Mouse (Mus musculus): ENCODE results near the gene Lhx8. TPM values are rescaled to one million over a fixed set of nuclear protein-coding genes. Genes with fewer than 3 reads are reported as not detected.
A peak's percentile ranks its signal among the peaks of the same experiment; 100 is the strongest.

Lhx8 gene
- polyA plus RNA-seq, 1 experiment from 2014 or later = not detected

GRCm38 (mm10) chr3:154332213-154332530 is 1.7 kb upstream of the Lhx8 start:
- Histone ChIP-seq H3K36me3 (no peaks in the 10 kb centered on the region), H3K9me3 (replicated peaks) (no peaks in the 10 kb centered on the region), H3K27me3 (ENCODE audit: low read depth, poor library complexity, severe bottlenecking) (peaks cover 100% of the 10 kb centered on the region), H3K27ac (no peak overlapping the region), H3K4me3 (peak overlapping the region; percentile 32), H3K4me1 (peaks cover 34% of the 10 kb centered on the region)
- WGBS = under 1% methylated on average over 20 of the region's 20 CpGs
- DNase-seq (ENCODE audit: low spot score) = peak; percentile 74

- Histone ChIP-seq H3K36me3 (no peaks in the 10 kb centered on the region), H3K27ac (no peak overlapping the region), H3K4me3 (peak overlapping the region; percentile 32), H3K9me3 (replicated peaks) (no peaks in the 10 kb centered on the region), H3K27me3 (ENCODE audit: low read depth, poor library complexity, severe bottlenecking) (peaks cover 100% of the 10 kb centered on the region), H3K4me1 (peaks cover 34% of the 10 kb centered on the region)
- under 1% methylated on average over 21 of the region's 21 CpGs for WGBS
- peak; percentile 64 for DNase-seq (ENCODE audit: low spot score)
These were observed 1.2 kb upstream of the Lhx8 start for GRCm38 (mm10) chr3:154331506-154332212.

- Histone ChIP-seq H3K27ac (no peak overlapping the region), H3K9me3 (replicated peaks) (no peaks in the 10 kb centered on the region), H3K4me1 (peaks cover 34% of the 10 kb centered on the region), H3K27me3 (ENCODE audit: low read depth, poor library complexity, severe bottlenecking) (peaks cover 100% of the 10 kb centered on the region), H3K4me3 (no peak overlapping the region), H3K36me3 (no peaks in the 10 kb centered on the region)
- under 1% methylated on average over 10 of the region's 10 CpGs for whole genome bisulfite sequencing
- no peak for DNase-seq (ENCODE audit: low spot score)
These were observed 513 bp upstream of the Lhx8 start for GRCm38 (mm10) chr3:154331003-154331340.

GRCm38 (mm10) chr3:154329323-154330180 is 907 bp downstream of the Lhx8 start:
- Histone ChIP-seq H3K27me3 (ENCODE audit: low read depth, poor library complexity, severe bottlenecking) (peaks cover 100% of the 10 kb centered on the region), H3K36me3 (no peaks in the 10 kb centered on the region), H3K4me3 (peak overlapping the region; percentile 39), H3K9me3 (replicated peaks) (no peaks in the 10 kb centered on the region), H3K4me1 (peaks cover 34% of the 10 kb centered on the region), H3K27ac (0 out of 2 replicates have a peak overlapping the region, but pooled peaks have one; percentile 51)
- under 1% methylated on average over 54 of the region's 54 CpGs for WGBS
- DNase-seq (ENCODE audit: low spot score) = peak; percentile 78

- WGBS = under 1% methylated on average over 22 of the region's 22 CpGs
- no peak for DNase-seq (ENCODE audit: low spot score)
- H3K4me3 ChIP-seq = peak overlapping the region; percentile 53
- H3K9me3 ChIP-seq (replicated peaks) = no peaks in the 10 kb centered on the region
- H3K27ac ChIP-seq = peak overlapping the region; percentile 47; the same call in 1 of the 2 replicates
- H3K27me3 ChIP-seq (ENCODE audit: low read depth, poor library complexity, severe bottlenecking) = peaks cover 100% of the 10 kb centered on the region
- no peaks in the 10 kb centered on the region for H3K36me3 ChIP-seq
- peaks cover 34% of the 10 kb centered on the region for H3K4me1 ChIP-seq
These were observed 1.6 kb downstream of the Lhx8 start for GRCm38 (mm10) chr3:154328721-154329322.

GRCm38 (mm10) chr3:154327883-154328720 is 2.4 kb downstream of the Lhx8 start:
- Histone ChIP-seq H3K4me3 (peak overlapping the region; percentile 53), H3K27me3 (ENCODE audit: low read depth, poor library complexity, severe bottlenecking) (peaks cover 98% of the 10 kb centered on the region), H3K36me3 (no peaks in the 10 kb centered on the region), H3K4me1 (peaks cover 34% of the 10 kb centered on the region), H3K9me3 (replicated peaks) (no peaks in the 10 kb centered on the region), H3K27ac (peak overlapping the region; percentile 47)
- under 1% methylated on average over 75 of the region's 86 CpGs for WGBS
- peak; percentile 73 for DNase-seq (ENCODE audit: low spot score)

- peaks cover 32% of the 10 kb centered on the region for H3K4me1 ChIP-seq
- WGBS = 3% methylated on average over 13 of the region's 13 CpGs
- H3K36me3 ChIP-seq = no peaks in the 10 kb centered on the region
- H3K27me3 ChIP-seq (ENCODE audit: low read depth, poor library complexity, severe bottlenecking) = peaks cover 95% of the 10 kb centered on the region
- H3K9me3 ChIP-seq (replicated peaks) = no peaks in the 10 kb centered on the region
- no peak overlapping the region for H3K4me3 ChIP-seq
- no peak for DNase-seq (ENCODE audit: low spot score)
- no peak overlapping the region for H3K27ac ChIP-seq
These were observed 3.2 kb downstream of the Lhx8 start for GRCm38 (mm10) chr3:154327110-154327882.

- Histone ChIP-seq H3K36me3 (no peaks in the 10 kb centered on the region), H3K27me3 (ENCODE audit: low read depth, poor library complexity, severe bottlenecking) (peaks cover 60% of the 10 kb centered on the region), H3K4me1 (no peaks in the 10 kb centered on the region), H3K9me3 (replicated peaks) (no peaks in the 10 kb centered on the region), H3K27ac (no peak overlapping the region), H3K4me3 (no peak overlapping the region)
- WGBS = 68% methylated on average over 13 of the region's 13 CpGs
- no peak for DNase-seq (ENCODE audit: low spot score)
These were observed 8.4 kb downstream of the Lhx8 start for GRCm38 (mm10) chr3:154321921-154322574.

GRCm38 (mm10) chr3:154317651-154318248 is 12.7 kb downstream of the Lhx8 start:
- H3K27ac ChIP-seq = no peak overlapping the region
- no peaks in the 10 kb centered on the region for H3K36me3 ChIP-seq
- no peaks in the 10 kb centered on the region for H3K4me1 ChIP-seq
- H3K4me3 ChIP-seq = no peak overlapping the region
- no peaks in the 10 kb centered on the region for H3K9me3 ChIP-seq (replicated peaks)
- H3K27me3 ChIP-seq (ENCODE audit: low read depth, poor library complexity, severe bottlenecking) = peaks cover 20% of the 10 kb centered on the region
- DNase-seq (ENCODE audit: low spot score) = peak; percentile 63
- WGBS = 18% methylated on average over 5 of the region's 5 CpGs

- WGBS = 60% methylated on average over 16 of the region's 16 CpGs
- Histone ChIP-seq H3K9me3 (replicated peaks) (no peaks in the 10 kb centered on the region), H3K36me3 (no peaks in the 10 kb centered on the region), H3K27me3 (ENCODE audit: low read depth, poor library complexity, severe bottlenecking) (no peaks in the 10 kb centered on the region), H3K4me3 (no peak overlapping the region), H3K4me1 (peaks cover 12% of the 10 kb centered on the region), H3K27ac (0 out of 2 replicates have a peak overlapping the region, but pooled peaks have one; percentile 26)
- no peak for DNase-seq (ENCODE audit: low spot score)
These were observed 25.1 kb downstream of the Lhx8 start for GRCm38 (mm10) chr3:154305163-154305884.

GRCm38 (mm10) chr3:154301102-154301501 is 29.4 kb downstream of the Lhx8 start:
- H3K9me3 ChIP-seq (replicated peaks) = no peaks in the 10 kb centered on the region
- no peak overlapping the region for H3K27ac ChIP-seq
- no peak for DNase-seq (ENCODE audit: low spot score)
- H3K36me3 ChIP-seq = no peaks in the 10 kb centered on the region
- H3K27me3 ChIP-seq (ENCODE audit: low read depth, poor library complexity, severe bottlenecking) = no peaks in the 10 kb centered on the region
- peaks cover 15% of the 10 kb centered on the region for H3K4me1 ChIP-seq
- no peak overlapping the region for H3K4me3 ChIP-seq
- WGBS = 83% methylated on average over 4 of the region's 4 CpGs

All from limb, embryonic 10.5 days (tissue).